Mouse (Mus musculus) adrenal gland, postnatal 14 days (tissue): ENCODE measurements around the gene Cdkn1a. TPM values are rescaled to one million over a fixed set of nuclear protein-coding genes. Genes with fewer than 3 reads are reported as not detected.
"Not testable (repeated sequence)": the region's sequence is repeated elsewhere in the genome, so short reads cannot be mapped to it uniquely, and the experiment has no call there.

Experiments used
- DNase-seq: peaks from one replicate; pipeline ENCODE4 v3.0.0; 2021; ENCODE audit warnings: mixed read lengths
- long read RNA-seq, 2 experiments: library from polyadenylated mRNA; stranded (forward); transcript quantifications; one replicate each; pipeline ENCODE4 v2.0.0; 2021
- total RNA-seq: library from RNA; stranded (reverse); gene quantifications from 2 replicates; pipeline ENCODE4 v1.2.3, GENCODE M21; 2021

Gene Cdkn1a
- total RNA-seq, result 126 and 202 TPM in 2 replicates
- long read RNA-seq, experiment 1, transcript Cdkn1a-201 (3 exons, 1,913 nt), result major isoform, 12 of 19 reads
- long read RNA-seq, experiment 1, partial matches to known transcripts, result 0 of 19 reads
- long read RNA-seq, experiment 1, other reads (novel, unspliced or antisense), result 6 of 19 reads
- long read RNA-seq, experiment 2, transcript Cdkn1a-201 (3 exons, 1,913 nt), result major isoform, 11 of 25 reads
- long read RNA-seq, experiment 2, partial matches to known transcripts, result 0 of 25 reads
- long read RNA-seq, experiment 2, other reads (novel, unspliced or antisense), result 14 of 25 reads

DNA sequence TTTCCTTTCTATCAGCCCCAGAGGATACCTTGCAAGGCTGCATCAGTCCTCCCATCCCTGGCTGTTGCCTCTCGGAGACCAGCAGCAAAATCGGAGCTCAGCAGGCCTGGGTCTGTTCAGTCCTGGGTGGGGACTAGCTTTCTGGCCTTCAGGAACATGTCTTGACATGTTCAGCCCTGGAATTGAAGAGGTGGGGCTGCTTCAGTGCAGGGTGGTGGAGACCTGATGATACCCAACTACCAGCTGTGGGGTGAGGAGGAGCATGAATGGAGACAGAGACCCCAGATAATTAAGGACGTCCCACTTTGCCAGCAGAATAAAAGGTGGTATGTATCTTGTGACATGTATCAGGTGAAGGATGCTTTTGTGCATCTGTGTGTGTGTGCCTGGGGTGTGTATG, at the start of gene Cdkn1a:
TSS of gene Cdkn1a (plus strand) at position 201 of the 400 bp plus-strand sequence.
- no peak for DNase-seq

DNA sequence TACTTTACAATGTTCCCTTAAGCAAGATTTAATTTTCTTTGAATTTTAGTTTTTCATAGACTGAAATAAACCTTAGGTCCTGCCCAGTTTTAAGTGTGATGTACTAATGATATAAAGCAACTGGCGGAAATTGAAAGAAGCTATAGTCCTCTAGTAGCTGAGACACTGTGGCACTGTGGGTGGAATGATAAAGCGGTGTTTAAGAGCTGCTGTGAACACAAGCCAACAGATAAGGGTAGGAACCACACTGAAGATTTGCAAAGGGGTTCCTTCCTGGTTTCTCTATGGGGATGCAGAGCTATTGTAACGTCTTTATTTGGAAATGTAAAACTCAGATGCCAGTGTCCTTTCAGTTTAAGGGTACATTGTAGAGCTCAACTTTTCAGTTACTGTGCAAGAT, 49.1 kb upstream of the Cdkn1a start:
- not testable (repeated sequence) for DNase-seq

DNA sequence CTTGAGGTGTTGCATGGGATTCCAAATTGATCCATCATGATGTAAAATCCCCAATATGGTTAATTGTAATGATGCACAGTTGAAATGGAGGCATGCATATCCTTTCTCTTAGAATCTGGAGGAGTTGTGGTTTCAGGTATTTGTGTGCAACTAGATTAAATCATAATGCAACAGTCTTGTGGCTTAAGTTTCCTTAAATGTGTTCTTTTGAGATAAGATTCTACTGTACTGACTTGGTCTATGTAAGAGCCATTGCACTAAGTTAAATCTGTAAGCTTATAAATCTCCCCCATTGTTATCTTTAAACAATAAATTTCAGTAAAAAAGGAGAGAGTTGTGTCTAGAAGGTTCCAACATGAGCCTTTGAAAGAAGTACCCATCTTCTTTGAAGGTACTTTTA, 48.2 kb upstream of the Cdkn1a start:
- DNase-seq, result no peak

DNA sequence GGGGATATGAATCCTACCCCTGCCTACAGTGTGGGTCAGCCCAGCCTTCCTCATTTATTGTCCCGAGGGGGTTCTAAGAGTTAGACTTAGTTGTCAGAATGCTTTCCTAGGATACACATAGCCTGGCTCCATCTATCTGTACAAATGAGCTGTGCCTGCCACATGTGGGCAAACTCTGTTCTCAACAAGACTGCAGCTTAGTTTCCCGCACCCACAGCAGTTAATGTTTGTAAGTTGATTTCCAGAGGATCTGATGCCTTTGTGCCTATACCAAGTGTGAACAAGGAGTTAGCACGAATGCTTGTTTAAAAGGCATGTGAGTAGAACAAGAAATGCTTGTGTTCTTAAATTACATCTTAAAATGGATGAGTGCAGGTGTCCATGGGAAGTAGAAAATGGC, 47.2 kb upstream of the Cdkn1a start:
- DNase-seq, result no peak

DNA sequence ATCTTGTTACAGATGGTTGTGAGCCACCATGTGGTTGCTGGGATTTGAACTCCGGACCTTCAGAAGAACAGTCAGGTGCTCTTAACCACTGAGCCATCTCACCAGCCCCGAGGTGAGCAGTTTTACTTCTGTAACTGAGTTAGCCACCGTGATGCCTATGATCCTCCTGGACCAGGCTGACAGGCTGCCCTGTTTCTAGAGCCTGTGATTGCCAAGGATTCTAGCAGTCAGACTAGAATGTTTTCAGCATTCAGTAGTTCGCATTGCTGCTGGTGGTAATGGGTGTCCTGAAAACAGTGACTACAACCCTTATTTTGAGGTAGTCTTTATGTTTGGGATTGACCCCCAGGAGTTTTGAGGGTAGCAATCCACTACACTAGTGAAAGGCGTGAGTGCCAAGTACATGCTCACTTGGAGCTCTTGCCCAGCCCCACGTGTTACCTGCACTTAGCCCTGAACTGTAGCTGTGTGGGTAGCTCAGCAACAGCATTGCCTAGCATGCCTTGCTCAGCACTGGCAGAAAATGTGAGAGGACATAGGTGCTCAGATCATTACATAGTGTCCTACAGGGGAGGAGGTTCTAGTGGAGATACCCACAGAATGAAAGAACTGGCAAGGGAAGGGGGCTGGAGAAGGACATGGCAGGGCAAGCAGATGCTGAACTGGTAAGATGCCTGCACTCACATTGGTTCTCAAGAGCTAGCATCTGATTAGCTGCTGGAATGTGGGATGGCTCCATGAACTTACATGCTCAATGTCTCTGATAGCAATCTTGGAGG, 46.4 kb upstream of the Cdkn1a start:
- no peak for DNase-seq

DNA sequence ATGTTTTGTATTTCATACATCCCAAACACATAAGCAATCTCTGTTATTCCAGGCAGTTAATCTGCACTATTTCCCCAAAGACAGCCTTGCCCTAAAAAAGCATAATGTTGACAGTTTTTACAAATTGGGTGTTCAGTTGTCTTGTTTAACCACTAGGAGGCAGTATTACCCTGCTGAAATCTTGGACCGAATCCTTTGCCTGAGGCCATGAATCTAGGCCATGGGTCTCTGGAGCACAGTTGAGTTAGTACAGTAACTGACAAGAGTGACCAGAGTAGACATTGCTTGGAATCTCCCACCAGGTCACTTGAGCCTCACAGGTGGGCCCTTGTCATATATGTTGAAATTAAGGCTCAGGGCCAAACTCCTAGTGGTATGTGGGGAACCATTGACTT, 45.9 kb upstream of the Cdkn1a start:
- peak; percentile 56 for DNase-seq

DNA sequence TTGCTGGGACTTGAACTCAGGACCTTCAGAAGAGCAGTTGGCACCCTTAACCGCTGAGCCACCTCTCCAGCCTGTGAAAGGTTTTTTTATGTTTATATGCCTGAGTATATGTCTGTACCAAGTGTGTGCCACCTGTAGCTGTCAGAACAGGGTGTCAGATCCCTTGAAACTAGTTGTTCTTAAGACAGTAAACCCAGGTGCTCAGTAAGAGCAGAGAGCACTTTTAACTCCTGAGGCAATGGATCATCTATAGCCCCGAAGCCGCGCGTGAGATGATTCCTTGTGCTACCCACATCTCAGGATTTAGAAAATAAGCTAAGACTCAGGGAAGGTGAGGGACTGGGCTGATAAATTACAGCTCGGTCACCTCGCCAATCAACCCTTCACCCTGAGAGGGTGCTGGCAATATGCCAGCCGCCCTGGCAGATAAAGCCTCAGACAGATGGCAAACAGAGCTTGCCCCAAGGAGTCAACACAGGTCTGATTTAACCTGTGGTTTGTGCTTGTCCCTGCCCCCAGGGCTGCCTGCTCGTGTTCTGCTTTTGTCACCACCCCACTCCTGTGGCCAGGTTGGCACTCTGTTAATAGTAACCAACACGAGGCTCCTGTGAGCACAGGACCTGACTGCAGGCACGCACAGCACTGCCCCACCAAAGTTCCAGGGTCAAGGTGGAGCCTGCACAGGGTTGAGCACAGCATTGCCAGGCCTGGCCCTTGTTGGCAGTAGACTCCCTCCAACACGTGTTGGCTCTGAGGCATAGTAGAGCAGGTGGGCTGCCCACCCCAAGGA, 44.8 kb upstream of the Cdkn1a start:
- DNase-seq, result peak; percentile 68

DNA sequence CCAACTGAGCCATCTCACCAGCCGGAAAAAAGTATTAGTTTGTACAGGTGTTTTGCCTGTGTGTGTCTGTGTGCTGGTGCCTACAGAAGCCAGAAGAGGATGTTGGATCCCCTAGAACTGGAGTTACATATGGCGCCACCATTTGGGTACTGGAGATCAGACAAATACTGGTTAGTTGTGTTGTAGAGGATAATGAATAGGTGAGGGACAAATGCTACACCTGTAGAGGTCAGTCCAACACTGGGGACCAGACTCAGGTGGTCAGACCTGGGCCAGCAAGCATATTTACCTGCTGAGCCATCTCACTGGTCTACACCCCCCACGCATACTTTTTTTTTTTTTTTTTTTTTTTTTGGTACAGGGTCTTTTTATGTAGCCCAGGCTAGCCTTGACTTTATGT, 43.9 kb upstream of the Cdkn1a start:
- DNase-seq, result no peak

DNA sequence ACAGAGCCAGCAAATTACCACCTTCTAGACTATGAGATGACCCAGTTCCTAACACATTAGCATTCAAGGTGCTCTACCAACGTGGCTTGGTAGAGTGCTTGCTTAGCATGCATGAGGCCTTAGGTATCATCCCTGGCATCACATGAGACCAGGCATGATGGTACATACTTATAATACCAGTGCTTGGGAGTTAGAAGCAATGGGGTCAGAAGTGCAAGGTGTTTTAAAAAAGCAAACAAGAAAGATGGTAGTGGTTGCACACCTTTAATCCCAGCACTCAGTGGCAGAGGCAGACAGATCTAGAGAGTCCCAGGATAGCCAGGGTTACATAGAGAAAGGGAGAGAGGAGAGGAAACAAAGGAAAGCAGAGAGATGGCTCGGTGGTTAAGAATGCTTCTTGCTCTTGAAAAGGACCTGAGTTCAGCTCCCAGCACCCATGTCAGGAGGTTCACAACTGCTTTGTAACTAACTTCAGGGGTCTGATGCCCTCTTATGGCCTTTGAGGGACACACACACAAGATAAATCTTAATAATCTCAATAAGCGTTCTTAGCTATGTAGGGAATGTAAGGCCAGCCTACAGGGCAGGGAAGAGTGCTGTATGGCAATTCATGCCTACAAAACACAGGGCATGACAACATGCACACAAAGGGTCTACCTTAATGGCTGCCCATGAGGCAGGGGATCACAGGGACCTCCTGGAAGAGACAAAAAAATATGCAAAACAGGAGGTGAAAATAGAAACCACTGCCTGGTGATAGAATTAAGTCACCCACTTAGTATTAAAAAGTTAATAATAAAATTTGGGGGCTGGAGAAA, 42.9 kb upstream of the Cdkn1a start:
- no peak for DNase-seq

DNA sequence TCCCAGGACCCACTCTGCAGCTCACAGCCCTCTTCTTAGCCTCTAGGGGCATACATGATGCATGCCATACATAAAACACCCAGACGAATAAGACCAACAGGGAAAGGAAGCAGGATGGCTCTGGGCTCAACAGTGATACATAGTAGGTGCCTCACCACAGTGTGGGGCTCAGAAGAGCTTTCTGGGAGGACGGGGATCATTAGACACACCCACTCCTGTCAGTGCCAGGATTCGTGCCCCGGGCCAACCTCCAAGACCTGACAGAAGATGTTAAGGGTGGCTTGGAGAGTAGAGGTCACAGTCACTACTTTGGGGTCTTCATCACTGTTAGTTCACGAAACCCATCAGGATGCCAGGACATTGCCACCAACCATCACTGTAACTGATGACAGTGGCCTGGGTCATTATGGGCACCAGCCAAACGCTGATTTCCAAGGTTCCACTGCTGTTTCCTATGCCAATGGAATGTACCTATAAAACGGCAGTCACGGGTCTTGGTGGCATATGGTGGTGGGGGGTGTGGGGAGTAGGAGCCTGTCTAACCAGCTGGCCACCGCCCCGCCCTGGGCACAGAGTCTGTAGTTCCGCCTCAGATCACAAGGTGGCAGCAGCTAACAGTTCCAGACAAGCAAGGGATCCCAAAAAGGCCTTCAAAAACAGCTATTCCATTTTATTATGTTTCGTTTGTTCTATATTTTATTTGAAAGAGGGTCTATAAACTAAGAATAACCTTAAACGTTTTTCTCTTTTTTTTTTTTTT, 41.8 kb upstream of the Cdkn1a start:
- peak; percentile 89 for DNase-seq

DNA sequence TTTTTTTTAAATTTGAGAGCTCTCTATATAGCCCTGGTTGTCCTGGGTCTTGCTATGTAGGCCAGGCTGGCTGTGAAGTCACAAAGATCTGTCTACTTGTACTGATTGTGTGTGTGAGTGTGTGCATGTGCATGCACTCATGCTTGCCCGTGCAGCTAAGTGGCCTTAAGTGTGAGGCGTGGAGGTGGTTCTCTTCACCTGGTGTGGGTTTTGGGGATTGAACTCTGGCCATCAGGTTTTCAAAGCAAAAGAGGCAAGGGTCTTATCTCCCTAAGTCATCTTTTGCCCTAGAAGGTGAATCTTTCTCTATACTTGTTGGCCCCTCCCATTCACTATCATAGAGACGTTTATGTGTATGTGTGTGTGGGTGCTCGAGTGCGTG, 41.3 kb upstream of the Cdkn1a start:
- DNase-seq, result no peak

DNA sequence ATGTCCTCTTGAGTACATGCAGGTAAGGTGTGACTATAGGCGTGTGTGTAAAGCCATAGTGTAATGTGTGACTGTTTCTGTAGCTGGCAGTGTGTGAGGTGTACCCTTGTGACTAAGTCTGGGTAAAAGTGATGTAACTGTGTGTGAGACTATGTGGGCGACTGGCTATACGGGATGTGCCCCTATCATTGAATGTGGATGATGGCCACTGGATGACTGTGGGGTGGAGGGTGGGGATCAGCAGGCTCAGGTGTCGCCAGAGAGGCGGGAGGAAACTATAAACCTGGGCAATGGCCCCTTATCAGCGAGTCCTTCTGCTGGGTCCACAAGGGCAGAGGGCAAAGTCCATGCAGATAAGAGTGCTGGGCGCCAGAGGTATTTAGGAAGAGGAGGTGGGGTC, 40.9 kb upstream of the Cdkn1a start:
- DNase-seq, result no peak

DNA sequence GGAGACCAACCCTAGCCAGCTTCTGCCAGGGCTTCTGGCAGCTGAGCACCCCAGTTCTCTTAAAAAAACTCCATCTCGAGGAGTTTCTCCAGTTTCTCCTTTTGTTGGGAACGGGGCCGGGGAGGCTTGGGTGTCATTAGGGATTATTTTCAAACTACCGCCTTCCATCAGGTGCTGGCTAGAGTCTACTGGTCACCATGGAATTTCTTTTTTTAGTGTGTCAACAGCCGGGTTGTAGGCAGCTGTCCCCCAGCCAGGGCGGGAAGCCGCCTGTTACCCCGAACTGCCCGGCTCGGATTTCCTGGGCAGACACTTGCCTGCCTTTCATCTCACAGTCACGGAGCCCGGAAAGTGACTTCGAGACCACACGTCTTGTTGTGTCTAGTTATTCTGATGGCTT, 40.0 kb upstream of the Cdkn1a start:
- DNase-seq, result no peak

DNA sequence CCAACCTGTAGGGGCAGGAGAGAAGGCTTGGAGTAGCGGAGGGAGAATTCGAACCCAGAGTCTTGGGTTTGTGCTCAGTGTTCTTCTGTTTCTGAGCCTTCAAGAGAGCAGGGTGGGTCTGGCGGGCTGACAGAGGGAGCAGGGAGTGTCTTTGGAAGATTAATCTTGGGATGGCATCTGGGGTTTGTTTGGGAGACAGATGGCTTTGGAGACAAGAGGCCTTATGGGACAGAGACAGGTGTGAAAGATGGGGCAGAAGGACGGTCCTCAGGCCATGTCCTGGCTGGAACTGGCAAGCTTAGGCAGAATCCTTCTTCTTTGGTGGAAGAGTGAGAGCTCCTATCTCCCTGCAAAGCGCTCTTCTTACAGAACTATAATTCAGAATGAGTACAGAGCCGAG, 37.7 kb upstream of the Cdkn1a start:
- DNase-seq, result no peak

DNA sequence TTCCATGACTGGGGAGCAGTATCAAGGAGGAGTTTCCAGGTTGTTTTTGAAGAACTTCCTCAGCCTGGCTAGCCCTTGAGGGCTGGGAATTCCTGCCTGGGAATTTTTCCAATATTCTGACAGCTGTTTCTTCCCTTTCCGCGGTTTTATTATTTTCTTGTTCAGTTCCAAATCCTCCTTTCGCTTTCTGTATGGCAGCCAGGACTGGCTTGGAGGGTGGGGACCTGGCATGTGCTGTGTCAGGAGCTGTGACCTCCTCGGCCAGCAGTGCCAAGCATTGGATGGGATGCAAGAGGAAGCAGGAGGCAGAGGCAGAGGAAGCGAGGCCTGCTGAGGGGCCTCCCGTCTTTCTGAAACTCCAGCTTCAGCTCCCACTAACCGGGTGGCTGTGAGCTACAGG, 36.9 kb upstream of the Cdkn1a start:
- DNase-seq, result peak; percentile 76

DNA sequence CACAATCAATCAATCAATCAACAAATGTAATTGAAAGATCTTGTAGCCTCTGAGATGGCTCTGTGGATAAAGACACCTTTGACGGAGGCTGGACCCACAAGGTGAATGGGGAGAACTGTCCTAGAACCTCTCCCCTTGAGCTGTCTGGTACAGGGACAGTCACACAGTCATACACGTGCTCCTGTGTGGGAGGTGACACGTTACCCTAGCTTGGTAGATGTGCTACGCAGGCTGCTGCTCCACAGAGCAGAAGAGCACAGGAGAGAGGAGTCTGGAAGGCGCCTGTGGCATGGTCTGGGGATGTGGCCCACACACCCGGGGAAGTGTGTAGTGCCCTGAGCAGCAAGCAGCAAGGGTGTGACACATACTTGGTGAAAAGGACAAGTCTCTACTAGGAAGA, 36.3 kb upstream of the Cdkn1a start:
- no peak for DNase-seq

DNA sequence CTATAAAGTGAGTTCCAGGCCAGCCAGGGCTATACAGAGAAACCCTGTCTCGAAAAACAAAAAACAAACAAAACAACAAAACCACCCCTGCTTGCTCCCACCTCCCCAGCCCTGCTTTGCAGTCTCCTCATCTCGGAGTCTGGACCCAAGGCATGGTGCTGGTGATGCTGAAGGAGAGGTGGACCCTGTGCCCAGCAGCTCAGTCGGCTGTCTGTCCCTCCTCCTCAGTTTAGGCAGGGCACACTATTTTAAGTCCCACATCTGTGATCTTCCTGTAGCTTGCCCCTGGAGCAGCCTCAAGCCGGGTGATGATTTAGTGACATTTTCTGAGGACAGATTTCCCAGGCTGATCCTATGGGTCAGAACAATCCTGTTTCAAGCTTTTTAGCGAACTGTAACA, 35.2 kb upstream of the Cdkn1a start:
- DNase-seq, result no peak

DNA sequence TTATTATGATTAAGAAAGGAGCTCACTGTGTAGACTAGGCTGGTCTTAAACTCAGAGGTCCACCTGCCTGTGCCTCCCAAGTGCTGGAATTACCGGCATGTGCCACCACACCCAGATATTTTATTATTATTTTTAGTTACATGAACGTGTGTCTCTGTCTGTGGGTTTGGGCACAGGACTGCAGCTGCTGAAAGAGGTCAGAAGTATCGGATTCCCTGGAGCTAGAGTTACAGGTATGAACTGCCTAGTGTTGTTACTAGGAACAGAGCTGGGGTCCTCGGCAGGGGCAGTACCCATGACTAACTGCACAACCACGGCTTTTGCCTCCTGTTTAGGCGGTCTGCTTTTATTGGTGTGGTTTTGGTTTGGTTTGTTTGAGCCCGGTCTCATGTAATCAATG, 34.6 kb upstream of the Cdkn1a start:
- no peak for DNase-seq

DNA sequence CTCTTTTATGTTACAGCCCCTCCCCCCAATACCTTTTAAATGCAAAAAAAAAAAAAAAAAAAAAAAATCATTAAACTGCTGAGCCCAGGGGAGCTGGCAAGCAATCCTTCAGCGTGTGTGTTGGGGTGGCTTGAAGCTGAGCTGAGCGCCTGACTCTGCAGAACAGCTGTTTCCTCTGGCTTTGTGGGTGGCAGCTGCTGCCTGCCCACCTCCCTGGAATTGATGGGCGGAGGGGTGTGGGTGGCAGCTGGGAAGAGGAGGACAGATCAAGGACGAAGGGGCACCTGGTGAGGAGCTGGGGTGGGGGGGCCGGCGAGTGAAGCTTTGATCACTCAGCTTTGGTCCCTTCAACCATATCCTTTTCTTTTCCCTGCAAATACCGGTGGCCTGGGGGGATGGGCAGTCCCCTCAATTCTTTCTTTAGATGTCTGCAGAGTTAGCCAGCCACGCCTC, 34.1 kb upstream of the Cdkn1a start:
- peak; percentile 24 for DNase-seq

DNA sequence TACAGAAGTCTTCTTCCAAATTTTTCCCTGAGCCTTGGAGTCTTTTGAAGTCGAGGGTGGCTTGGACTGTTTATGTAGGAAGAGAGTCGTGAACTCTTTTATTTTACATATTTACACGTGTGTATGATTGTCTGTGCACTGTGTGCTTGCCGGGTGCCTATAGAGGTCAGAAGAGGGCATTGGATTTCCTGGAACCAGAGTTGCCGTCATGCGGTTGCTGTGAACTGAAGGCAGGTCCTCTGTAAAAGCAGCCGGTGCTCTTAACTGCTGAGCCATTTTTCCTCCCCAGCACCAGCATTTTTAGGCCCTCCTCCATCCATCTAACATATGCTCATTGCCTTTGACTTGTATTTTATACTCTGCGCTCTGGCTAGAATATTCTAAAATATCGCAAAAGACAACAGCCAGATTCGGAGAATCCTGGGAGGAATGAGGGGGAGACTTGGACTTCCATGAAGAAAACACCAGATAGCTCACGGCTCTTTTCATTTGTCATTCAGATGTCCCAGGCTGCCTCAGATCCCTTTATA, 33.4 kb upstream of the Cdkn1a start:
- no peak for DNase-seq

DNA sequence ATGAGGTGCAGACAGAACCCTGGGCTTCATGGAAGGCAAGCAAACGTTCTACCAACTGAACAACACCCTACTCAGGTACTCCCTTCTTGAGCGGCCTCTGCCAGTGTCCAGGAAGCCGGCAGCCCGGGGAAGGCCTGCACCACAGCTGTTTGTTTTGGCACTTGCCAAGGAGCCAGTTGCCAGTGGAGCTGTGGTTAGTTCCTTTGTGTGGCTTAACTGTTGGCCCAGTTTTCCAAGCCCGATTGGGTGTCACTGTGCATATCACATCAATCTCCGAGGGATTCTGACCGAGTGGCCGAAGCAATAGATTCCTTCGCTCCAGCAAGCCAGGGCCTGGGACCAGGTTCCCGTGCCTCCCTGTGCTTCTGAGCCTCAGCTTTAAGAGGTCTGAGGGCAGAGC, 32.8 kb upstream of the Cdkn1a start:
- DNase-seq, result peak; percentile 72
